Mouse (Mus musculus) liver, embryonic 16.5 days (tissue): Measurements from ENCODE around the gene Yars2. TPM values are rescaled to one million over a fixed set of nuclear protein-coding genes. Genes with fewer than 3 reads are reported as not detected.
A peak's percentile ranks its signal among the peaks of the same experiment; 100 is the strongest.
"Not testable (repeated sequence)": the region's sequence is repeated elsewhere in the genome, so short reads cannot be mapped to it uniquely, and the experiment has no call there.

Experiments used
- ATAC-seq: fragments of 200-750 bp; cut with Nextera tagmentation; 2 replicates; pipeline ENCODE4 v1.8.0; 2017; ENCODE audit warnings: low read depth, mild to moderate bottlenecking, moderate number of reproducible peaks, moderate library complexity
- H3K27ac ChIP-seq: fragments of 300-500 bp; sonication (generic); 2 replicates; pipeline ENCODE4 v1.5.1; 2014; ENCODE audit warnings: mild to moderate bottlenecking, low read length
- H3K27me3 ChIP-seq: fragments of 300-500 bp; sonication (generic); 2 replicates; pipeline ENCODE4 v1.6.1; 2014; ENCODE audit warnings: low read depth, low read length, mixed read lengths; ENCODE audit not compliant: control insufficient read depth, insufficient read depth
- H3K36me3 ChIP-seq: fragments of 300-500 bp; sonication (generic); 2 replicates; pipeline ENCODE4 v1.6.1; 2014; ENCODE audit warnings: mild to moderate bottlenecking; ENCODE audit not compliant: control insufficient read depth, insufficient read depth
- H3K4me1 ChIP-seq: fragments of 300-500 bp; sonication (generic); 2 replicates; pipeline ENCODE4 v1.6.1; 2014; ENCODE audit warnings: low read depth, low read length, mixed read lengths; ENCODE audit not compliant: control insufficient read depth
- H3K4me2 ChIP-seq: fragments of 300-500 bp; sonication (generic); 2 replicates; pipeline ENCODE4 v1.6.1; 2014; ENCODE audit warnings: low read depth, low read length, mixed read lengths
- H3K4me3 ChIP-seq: fragments of 300-500 bp; sonication (generic); 2 replicates; pipeline ENCODE4 v1.5.1; 2014; ENCODE audit warnings: low read depth, mild to moderate bottlenecking, low read length
- H3K9ac ChIP-seq: fragments of 300-500 bp; sonication (generic); 2 replicates; pipeline ENCODE4 v1.6.1; 2014; ENCODE audit warnings: low read depth, low read length
- H3K9me3 ChIP-seq: fragments of 300-500 bp; sonication (generic); replicated peaks from 2 replicates; pipeline ENCODE4 v1.6.1; 2016; ENCODE audit warnings: low read length; ENCODE audit not compliant: control insufficient read depth
- WGBS: fragments of 180-500 bp; shearing (Covaris S2); extraction: QIAGEN DNeasy Blood & Tissue Kit; methylation state at CpG from one replicate; pipeline ENCODE4 v1.1.7; 2014; ENCODE audit not compliant: insufficient replicate concordance; 5-methylcytosine and 5-hydroxymethylcytosine counted together
- polyA plus RNA-seq: library from polyadenylated mRNA; unstranded; fragments of >200 nt; fragmentation: Nextera tagmentation; extraction: Ambion mirVana; gene quantifications from 2 replicates; pipeline ENCODE4 v1.2.1, GENCODE M21; 2015

The Yars2 gene
- polyA plus RNA-seq, 1 experiment from 2014 or later, result 19.3 TPM

GRCm38 (mm10) chr16:16273752-16274151, 29.0 kb upstream of the Yars2 start:
- no peak for ATAC-seq
- Histone ChIP-seq H3K36me3 (no peaks in the 10 kb centered on the region), H3K27ac (no peak overlapping the region), H3K27me3 (no peaks in the 10 kb centered on the region), H3K4me3 (no peak overlapping the region), H3K9me3 (no peaks in the 10 kb centered on the region), H3K4me1 (no peaks in the 10 kb centered on the region), H3K4me2 (no peak overlapping the region), H3K9ac (no peak overlapping the region)
- 67% methylated on average over 6 of the region's 6 CpGs for WGBS

DNA sequence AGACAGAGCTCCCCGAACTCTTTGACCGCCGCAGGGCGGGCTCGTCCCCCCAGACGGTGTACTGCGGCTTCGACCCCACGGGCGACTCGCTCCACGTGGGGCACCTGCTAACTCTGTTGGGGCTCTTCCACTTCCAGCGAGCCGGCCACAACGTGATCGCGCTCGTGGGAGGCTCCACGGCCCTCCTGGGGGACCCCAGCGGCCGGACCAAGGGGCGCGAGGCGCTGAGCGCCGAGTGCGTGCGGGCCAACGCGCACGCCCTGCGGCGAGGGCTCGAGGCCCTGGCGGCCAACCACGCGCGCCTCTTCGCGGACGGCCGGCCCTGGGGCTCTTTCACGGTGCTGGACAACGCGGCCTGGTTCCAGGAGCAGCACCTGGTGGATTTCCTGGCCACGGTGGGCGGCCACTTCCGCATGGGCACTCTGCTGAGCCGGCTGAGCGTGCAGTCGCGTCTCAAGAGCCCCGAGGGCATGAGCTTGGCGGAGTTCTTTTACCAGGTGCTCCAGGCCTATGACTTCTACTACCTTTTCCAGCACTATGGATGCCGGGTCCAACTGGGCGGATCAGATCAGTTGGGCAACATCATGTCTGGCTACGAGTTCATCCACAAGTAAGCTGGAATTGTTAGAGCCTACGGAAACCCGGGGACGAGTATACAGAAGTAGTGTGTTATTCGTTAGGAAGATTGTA, 518 bp downstream of the Yars2 start:
- H3K27ac ChIP-seq, result peak overlapping the region; percentile 85
- H3K27me3 ChIP-seq, result no peaks in the 10 kb centered on the region
- H3K9me3 ChIP-seq, result no peaks in the 10 kb centered on the region
- peak overlapping the region; percentile 95 for H3K4me2 ChIP-seq
- WGBS, result under 1% methylated on average over 61 of the region's 61 CpGs
- ATAC-seq, result peak; percentile 62
- peaks cover 6% of the 10 kb centered on the region; the same call in 1 of the 2 replicates for H3K36me3 ChIP-seq
- peak overlapping the region; percentile 93 for H3K4me3 ChIP-seq
- peak overlapping the region; percentile 84 for H3K9ac ChIP-seq
- H3K4me1 ChIP-seq, result peaks cover 10% of the 10 kb centered on the region

- Histone ChIP-seq H3K4me2 (peak overlapping the region; percentile 95), H3K36me3 (peaks cover 8% of the 10 kb centered on the region; the same call in 1 of the 2 replicates), H3K4me3 (peak overlapping the region; percentile 93), H3K27ac (no peak overlapping the region), H3K4me1 (peaks cover 10% of the 10 kb centered on the region), H3K9ac (peak overlapping the region; percentile 84), H3K9me3 (no peaks in the 10 kb centered on the region), H3K27me3 (no peaks in the 10 kb centered on the region)
- WGBS, result 14% methylated on average over 7 of the region's 7 CpGs
- no peak for ATAC-seq
These were observed 1.1 kb downstream of the Yars2 start for GRCm38 (mm10) chr16:16303888-16304287.

DNA sequence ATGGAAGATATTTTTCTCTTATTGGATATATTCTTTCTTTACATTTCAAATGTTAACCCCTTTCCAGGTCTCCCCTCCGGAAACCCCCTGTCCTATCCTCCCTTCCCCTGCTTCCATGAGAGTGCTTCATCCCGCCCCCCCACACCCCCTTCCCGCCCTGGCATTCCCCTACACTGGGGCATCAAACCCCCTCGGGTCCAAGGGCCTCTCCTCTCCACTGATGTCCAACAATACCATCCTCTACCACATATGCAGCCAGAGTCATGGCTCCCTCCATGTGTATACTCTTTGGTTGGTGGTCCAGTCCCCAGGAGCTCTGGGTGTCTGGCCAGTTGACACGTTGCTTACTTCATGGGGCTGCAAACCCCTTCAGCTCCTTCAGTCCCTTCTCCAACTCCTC, 8.6 kb downstream of the Yars2 start:
- no peaks in the 10 kb centered on the region for H3K27me3 ChIP-seq
- H3K4me2 ChIP-seq, result no peak overlapping the region
- 76% methylated on average over 5 of the region's 5 CpGs for WGBS
- H3K9me3 ChIP-seq, result no peaks in the 10 kb centered on the region
- H3K9ac ChIP-seq, result no peak overlapping the region
- no peak overlapping the region for H3K27ac ChIP-seq
- no peak overlapping the region for H3K4me3 ChIP-seq
- H3K36me3 ChIP-seq, result peaks cover 13% of the 10 kb centered on the region
- no peaks in the 10 kb centered on the region for H3K4me1 ChIP-seq
- ATAC-seq, result no peak

DNA sequence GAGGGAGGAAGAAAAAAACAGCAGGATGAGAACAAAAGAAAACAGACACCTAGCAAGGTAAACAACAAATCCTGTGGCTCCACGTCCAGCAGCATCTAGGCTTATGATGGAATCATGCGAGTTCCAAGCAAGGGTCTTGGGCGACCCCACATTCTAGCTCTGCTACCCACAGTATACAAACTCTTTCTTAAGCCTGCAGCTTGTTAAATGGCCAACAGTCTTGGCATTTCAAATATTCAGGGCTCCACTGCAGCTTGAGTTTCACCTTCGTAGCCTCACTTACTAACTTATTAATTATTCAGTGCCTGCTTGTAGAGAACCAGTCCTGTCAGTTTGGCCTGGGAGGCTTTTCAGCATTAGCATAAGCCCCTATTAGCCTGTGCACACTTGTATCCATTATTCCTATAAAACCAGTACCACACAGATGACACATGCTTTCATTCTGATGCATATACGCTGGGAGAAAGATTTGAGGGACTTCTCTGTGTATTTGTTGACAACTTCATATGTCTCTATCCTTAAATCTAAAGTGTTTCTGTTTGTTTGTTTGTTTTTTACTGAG, 23.1 kb downstream of the Yars2 start:
- H3K9me3 ChIP-seq, result no peaks in the 10 kb centered on the region
- no peak overlapping the region for H3K4me2 ChIP-seq
- peaks cover 16% of the 10 kb centered on the region for H3K36me3 ChIP-seq
- H3K4me1 ChIP-seq, result no peaks in the 10 kb centered on the region
- H3K4me3 ChIP-seq, result no peak overlapping the region
- H3K27me3 ChIP-seq, result no peaks in the 10 kb centered on the region
- no peak overlapping the region for H3K9ac ChIP-seq
- ATAC-seq, result no peak
- 78% methylated on average over 5 of the region's 5 CpGs for WGBS
- H3K27ac ChIP-seq, result no peak overlapping the region

- H3K36me3 ChIP-seq, result no peaks in the 10 kb centered on the region
- ATAC-seq, result no peak
These were observed 43.7 kb downstream of the Yars2 start for GRCm38 (mm10) chr16:16346420-16346819.

DNA sequence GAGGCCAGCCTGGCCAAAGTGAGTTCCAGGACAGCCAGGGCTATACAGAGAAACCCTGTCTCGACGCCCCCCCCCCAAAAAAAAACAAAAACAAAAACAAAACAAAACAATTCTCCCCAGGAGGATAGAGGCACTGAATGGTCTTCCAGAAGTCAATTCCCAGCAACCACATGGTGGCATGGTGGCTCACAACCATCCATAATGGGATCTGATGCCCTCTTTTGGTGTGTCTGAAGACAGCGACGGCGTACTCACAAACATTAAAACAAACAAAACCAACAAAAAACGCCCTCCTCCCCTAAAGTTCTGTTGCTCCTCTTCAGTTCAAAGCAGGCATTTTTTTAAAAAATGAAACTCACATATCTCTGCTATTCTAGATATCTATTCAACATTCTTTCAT, 55.1 kb downstream of the Yars2 start:
- H3K4me1 ChIP-seq, result peaks cover 7% of the 10 kb centered on the region
- no peaks in the 10 kb centered on the region for H3K9me3 ChIP-seq
- no peak for ATAC-seq
- H3K36me3 ChIP-seq, result peaks cover under 1% of the 10 kb centered on the region; the same call in 1 of the 2 replicates
- H3K4me3 ChIP-seq, result peak overlapping the region; percentile 92
- H3K4me2 ChIP-seq, result peak overlapping the region; percentile 76
- H3K27ac ChIP-seq, result peak overlapping the region; percentile 95
- H3K9ac ChIP-seq, result peak overlapping the region; percentile 93
- WGBS, result 4% methylated on average over 6 of the region's 6 CpGs
- no peaks in the 10 kb centered on the region for H3K27me3 ChIP-seq

More at GRCm38 (mm10) chr16:16346420-16346819, 43.7 kb downstream of the Yars2 start:
- no peak overlapping the region for H3K27ac ChIP-seq
- H3K9ac ChIP-seq, result no peak overlapping the region
- no peak overlapping the region for H3K4me2 ChIP-seq
- no peaks in the 10 kb centered on the region for H3K4me1 ChIP-seq
- WGBS, result 76% methylated on average over 5 of the region's 5 CpGs
- H3K9me3 ChIP-seq, result no peaks in the 10 kb centered on the region
- no peaks in the 10 kb centered on the region for H3K27me3 ChIP-seq
- no peak overlapping the region for H3K4me3 ChIP-seq

- under 1% methylated on average over 55 of the region's 55 CpGs for WGBS
- peak within 1 kb of the TSS; percentile 76 for H3K4me2 ChIP-seq
- H3K9me3 ChIP-seq, result no peaks in the 10 kb centered on the region
- peak within 1 kb of the TSS; percentile 93 for H3K9ac ChIP-seq
- H3K27ac ChIP-seq, result peak within 1 kb of the TSS; percentile 95
- H3K27me3 ChIP-seq, result no peaks in the 10 kb centered on the region
- H3K4me1 ChIP-seq, result peaks cover 7% of the 10 kb centered on the region
- peak within 1 kb of the TSS; percentile 92 for H3K4me3 ChIP-seq
- no peaks in the 10 kb centered on the region for H3K36me3 ChIP-seq
- ATAC-seq, result peak; percentile 99
These were observed 55.8 kb downstream of the Yars2 start, which contains the start of gene Dnm1l for GRCm38 (mm10) chr16:16358481-16359100. Dnm1l (minus strand) TSS chr16:16358959.

- WGBS, result 44% methylated on average over 9 of the region's 9 CpGs
- H3K4me2 ChIP-seq, result peak overlapping the region; percentile 52
- not testable (repeated sequence) for H3K4me1 ChIP-seq, H3K27me3 ChIP-seq, ATAC-seq, H3K9ac ChIP-seq, H3K36me3 ChIP-seq, H3K27ac ChIP-seq, H3K9me3 ChIP-seq
- H3K4me3 ChIP-seq, result peak overlapping the region; percentile 92
These were observed 56.3 kb downstream of the Yars2 start for GRCm38 (mm10) chr16:16359101-16359482.
